Mouse (Mus musculus): ENCODE measurements around the gene Nudt4. TPM values are rescaled to one million over a fixed set of nuclear protein-coding genes. Genes with fewer than 3 reads are reported as not detected.
"Not testable (repeated sequence)": the region's sequence is repeated elsewhere in the genome, so short reads cannot be mapped to it uniquely, and the experiment has no call there.

Nudt4 gene
- total RNA-seq, 2 experiments from 2014 or later: 91.1 to 92.9 TPM

DNA sequence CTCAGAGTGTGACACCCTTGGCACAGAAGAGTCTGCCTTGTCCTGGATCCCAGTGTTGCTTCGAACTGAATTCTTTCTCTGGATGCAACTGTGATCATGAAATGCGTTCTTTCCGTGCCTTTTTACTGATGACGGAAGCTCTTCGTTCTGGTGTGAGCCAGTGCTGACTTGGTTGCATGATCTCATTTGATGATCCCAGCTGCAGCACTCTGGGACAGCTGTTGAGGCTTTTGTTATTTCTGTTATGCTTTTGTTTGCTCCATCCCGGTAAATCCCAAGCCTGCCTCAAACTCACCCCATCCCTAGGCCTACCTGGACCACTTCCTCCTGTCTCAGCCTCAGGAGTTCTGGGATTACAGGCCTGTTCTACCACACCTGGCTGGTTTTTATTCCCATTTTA is 4.1 kb upstream of the Nudt4 start:
- no peak for DNase-seq (ENCODE audit: low spot score in 2 of 2)

DNA sequence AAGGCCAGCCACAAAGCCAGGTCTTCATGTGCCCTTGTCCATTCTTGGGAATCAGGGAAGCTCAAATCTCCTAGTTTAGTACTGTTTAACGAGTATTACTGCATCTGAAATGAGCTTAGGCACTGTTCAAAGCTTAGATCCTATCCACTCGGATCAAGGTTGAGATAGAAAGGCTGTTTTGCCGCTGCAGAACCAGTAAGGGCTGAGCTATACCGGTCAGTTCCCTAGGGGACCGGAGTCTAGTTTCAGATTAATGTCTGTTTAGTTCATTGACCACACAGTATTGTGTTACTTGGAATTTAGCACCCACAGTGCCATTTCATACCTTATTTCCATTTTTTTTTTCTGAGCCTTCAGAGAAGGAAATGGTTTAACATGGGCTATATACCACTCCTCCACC is 3.6 kb upstream of the Nudt4 start:
- DNase-seq (ENCODE audit: low spot score in 2 of 2): no peak

DNA sequence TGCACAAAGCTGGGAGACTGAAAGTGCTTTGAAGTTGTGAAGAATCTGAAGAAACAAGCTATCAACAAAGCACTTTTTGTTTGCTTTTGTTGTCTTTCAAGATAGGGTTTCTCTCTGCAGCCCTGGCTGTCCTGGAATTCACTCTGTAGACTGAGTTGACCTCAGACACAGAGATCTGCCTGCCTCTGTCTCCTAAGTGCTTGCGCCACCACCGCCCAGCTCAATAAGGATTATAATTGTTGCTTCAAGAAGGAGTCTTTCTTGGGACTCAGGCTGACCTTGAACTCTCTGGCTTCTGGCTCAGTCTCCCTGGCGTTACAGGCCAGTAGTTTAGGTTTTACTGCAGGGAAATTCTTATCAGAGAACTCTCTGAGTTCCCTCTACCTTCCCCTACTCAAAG is 2.8 kb upstream of the Nudt4 start:
- DNase-seq (ENCODE audit: low spot score in 2 of 2): no peak

DNA sequence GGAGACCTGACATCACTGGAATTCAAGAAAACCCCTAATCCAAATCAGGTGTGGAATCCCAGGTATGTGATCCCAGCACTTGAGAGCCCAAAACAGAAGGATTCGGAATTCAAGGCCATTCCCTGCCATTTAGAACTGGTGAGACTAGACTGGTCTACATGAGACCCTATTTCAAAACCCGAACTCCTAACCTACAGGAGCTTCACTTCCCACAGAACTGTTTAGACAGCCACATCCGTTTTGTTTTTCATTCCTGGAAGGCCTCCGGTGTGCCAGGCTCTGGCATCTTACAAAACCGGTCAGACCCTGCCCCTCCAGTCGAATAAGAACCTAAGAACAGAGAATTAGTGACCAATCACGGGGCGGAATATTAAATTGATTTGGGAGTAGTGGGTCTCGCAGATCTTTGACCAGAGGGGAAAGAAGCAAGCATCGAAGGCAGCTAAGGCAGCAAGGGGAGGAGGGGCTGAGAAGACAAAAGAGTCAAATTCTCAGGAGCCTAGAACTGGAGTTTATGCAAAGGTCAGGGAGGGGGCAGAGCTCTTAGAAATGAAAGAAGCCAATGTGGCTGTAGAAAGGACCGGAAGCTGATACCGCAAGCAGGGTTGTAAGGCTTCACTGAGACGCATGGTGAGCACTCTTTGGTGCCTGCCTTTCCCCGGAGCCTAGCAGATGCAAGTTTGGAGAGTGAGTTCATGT is 1.4 kb upstream of the Nudt4 start:
- DNase-seq (ENCODE audit: low spot score in 2 of 2): no peak

DNA sequence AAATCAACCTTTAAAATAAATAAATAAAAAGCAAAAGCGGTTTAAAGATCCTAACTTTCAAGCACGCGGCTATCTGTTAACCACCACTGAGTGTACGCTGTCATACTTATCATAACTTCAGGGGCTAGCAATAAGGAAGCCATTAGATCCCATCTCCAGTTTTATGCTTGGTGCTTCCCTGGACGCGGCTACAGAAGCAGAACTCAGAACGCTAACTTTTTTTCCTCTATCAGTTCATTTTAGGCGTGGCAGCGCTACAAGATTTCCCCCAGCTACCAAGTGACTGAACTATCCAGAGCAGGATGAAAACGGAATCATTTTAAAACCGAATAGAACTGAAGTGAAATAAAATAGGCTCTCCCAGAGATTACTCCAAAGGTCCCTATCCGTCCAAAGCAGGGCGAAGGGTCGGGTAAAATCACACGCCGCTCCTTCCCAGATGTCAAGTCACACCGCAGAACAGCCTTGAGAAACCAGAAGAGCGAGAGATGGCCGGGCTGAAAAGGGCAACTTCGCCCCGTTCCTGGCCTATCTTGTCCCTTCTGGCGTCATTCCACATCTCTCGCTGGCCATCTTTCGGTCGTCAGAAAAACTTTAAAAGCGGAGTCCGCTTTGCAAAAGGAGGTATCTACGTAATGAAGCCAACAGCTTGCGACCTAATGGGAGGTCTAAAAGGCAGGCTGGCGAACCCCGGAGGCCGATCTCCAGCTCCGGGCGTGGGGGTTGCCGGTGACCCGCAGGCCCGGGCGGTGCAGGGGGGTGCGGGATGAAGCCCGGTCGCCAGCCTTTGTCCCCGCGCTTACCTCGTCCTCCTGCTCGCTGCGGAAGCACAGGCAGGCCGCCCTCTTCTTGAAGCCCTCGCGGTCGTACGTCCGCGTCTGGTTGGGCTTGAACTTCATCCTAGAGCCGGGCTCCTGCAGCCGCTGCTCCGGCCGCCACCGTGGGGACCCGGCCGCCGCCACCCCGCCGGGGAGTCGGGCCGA is 796 bp downstream of the Nudt4 start:
- peak; percentile 39 to 59 for DNase-seq (ENCODE audit: low spot score in 2 of 2)

DNA sequence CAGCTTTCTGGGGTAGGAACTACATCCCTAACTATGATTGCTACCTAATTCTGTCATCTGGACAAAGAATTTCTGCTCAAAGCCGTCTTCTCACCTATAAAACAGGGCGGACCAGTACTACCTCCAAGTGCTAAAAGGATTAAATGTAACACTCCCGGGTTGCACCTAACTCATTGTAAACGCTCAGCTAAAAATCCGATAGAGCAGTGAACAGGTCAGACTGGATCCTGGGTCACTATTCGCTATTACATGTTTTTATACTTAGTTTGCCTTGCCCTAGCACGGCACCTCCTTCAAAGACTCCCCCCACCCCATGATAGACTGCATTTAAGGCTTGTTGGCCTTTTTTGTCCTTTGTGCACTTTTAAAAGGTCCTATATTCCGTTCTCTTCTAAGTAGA is 1.6 kb downstream of the Nudt4 start:
- no peak for DNase-seq (ENCODE audit: low spot score in 2 of 2)

DNA sequence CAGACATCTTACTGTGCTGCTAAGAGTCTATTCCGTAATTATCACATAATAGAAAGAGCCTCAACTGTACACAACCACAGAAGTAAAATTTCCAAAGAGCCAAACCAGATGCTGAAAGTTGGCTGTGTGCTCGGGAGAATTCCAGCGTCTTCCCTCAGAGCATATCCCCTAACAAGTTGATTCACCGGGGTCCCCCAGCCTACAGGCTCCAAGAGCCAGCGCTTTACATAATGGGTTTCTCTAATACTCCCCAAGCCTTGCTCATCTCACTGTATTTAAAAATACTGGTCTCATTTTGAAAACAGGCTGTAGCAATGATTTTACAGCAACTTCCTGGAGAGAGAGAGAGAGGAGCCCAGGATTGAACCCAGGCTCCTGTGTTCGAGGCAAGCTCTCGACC is 2.3 kb downstream of the Nudt4 start:
- DNase-seq (ENCODE audit: low spot score in 2 of 2): no peak

DNA sequence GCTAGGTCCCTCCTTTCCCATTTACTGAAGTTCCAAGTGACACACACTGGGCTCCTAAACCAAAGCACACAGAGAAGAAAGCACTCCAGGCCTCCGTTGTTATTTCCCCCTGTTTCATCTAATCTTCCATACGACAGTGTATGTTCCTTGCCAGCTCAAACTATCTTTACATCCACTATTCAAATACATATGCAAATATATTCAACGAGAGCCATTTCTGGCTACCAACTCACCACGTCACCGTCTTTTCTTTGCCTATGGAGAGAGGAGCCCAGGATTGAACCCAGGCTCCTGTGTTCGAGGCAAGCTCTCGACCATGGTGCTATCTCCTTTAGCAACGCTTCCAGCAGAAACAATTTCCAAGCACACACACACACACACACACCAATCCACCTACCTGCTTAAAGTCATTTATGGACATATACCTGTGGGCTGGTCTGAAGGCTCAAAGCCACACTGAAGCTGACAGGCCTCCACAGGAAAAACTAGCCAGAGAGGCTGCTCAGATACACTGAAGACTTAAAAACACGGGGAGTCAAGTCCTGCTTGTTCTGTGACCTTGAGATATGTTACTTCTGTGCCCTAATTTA is 3.5 kb downstream of the Nudt4 start:
- DNase-seq (ENCODE audit: low spot score in 2 of 2): no peak

DNA sequence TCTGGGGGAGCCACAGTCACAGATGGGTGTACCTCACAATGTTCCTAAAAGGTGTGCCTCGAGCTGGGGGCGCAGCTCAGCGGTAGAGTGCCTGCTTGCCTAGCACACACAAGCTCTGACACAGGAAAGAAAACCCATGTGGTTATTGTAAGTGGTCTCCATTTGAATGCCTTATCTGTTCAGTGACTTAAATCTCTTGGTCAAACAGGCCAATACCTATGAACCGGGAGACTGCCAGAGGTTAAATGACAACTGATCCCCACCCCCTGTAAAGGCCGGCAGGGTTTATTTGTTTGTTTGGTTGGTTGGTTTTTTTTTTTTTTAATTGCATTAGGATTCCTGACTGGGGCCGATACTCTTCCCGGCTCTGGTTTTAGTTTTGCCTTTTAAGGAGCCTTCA is 4.5 kb downstream of the Nudt4 start:
- DNase-seq (ENCODE audit: low spot score in 2 of 2): no peak

DNA sequence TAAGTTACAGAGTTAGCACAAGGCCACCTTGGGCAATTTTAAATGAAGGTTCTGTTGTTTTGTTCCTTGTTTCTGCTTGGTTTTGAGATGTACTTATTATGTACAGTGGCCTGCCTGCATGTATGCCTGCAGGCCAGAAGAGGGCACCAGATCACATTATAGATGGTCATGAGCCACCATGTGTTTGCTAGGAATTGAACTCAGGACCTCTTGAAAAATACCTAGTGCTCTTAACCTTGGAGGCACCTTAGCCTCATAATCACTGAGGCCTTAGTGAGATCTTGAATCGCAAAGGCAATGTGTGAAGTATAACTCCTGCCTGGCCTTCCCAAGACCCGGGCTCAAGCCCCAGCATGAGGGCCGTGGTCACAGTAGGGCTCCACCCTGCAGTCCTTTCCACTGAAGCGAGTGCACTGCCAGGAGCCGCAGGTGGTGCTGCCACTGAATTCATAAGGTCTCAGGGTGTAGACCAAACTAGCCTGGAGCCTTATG is 6.6 kb downstream of the Nudt4 start:
- no peak for DNase-seq (ENCODE audit: low spot score in 2 of 2)

DNA sequence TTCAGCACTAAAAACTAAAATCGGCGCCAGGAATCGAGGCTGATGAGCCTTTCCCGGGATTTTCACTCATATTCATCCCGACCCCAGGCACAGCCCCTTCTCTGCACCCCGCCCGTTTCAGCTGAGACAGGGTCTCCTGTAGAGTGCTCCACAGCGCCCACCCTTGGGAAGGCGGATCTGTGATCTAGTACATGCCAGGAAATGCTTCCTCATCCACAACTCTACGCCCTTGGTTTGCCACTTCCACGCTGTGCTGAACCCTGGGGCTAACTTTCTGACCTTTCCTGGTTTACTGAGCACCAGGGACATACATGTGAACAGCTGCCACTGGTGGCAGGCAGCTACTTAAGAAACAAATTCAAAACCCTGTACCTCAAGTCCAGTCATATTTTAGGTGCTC is 8.1 kb downstream of the Nudt4 start:
- DNase-seq (ENCODE audit: low spot score in 2 of 2): no peak

DNA sequence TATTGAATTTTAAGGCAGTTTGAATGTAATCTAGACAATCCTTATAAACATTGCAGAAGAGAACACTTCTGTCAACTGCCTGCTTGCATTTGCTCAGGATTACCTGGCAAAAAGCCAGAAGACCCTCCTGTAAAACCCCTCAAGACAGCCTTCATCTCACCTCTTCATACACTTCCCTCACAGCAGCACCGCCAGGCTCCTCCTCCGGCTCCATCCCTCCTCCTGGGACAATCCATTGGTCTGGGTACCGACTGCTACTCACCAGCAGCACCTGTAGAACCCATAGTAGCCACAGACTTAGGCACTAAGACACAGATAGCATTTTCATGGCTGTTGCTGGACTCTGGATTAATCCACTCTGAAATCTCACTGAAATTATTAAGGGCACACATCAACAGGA is 11.6 kb downstream of the Nudt4 start:
- DNase-seq (ENCODE audit: low spot score in 2 of 2): no peak

DNA sequence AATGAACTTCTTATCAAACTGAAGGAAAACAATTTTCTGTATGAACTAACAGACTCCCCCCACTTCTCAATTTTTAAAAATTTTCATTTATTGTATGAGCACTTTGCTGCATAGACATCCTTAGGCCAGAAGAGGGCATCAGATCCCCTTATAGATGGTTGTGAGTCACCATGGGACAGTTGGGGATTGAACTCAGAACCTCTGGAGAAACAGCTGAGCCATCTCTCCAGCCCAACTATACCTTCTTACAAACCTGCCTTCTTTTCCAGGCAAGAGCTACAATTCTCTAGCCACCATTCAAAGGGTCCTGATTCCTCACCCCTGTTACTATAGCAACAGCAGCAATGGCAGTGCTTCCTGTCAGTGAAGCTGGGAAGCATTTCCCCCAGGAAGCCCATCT is 12.2 kb downstream of the Nudt4 start:
- DNase-seq (ENCODE audit: low spot score in 2 of 2): no peak

DNA sequence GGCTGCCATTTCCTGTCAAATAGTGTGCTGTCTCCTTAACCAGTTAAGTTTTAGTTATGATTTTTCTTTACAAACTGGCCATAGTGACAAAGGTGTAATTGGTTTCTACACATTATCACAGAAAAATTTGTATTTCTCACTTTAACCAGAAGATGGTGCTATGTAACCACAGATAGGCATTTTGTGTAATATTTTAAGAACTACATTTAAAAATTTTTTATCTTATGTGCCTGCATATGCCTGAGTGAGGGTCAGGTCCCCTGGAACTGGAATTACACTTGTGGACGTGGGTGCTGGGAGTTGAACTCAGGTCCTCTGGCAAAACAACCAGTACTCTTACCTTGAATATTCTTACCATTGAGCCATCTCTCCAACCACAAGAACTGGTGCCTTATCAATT is 13.4 kb downstream of the Nudt4 start:
- DNase-seq (ENCODE audit: low spot score in 2 of 2): no peak

DNA sequence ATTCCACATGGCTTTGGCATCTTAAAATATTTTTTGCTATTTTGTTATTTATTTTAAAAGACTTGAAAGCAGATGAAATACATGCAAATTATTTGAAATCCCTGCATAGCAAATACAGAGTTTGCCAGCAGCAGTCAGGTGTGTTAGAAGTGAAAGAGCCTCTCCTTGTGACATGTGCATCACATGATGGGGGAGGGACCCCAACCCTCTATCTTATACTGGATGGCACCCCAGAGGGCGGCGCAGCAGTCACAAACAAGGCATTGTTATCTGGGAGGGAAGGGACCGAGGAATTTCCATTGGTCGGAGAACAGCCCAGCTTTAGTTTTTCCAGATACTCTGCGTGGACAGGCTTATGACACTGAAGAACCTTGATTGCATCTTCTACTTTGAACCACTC is 14.9 kb downstream of the Nudt4 start:
- DNase-seq (ENCODE audit: low spot score in 2 of 2): not testable (repeated sequence)

DNA sequence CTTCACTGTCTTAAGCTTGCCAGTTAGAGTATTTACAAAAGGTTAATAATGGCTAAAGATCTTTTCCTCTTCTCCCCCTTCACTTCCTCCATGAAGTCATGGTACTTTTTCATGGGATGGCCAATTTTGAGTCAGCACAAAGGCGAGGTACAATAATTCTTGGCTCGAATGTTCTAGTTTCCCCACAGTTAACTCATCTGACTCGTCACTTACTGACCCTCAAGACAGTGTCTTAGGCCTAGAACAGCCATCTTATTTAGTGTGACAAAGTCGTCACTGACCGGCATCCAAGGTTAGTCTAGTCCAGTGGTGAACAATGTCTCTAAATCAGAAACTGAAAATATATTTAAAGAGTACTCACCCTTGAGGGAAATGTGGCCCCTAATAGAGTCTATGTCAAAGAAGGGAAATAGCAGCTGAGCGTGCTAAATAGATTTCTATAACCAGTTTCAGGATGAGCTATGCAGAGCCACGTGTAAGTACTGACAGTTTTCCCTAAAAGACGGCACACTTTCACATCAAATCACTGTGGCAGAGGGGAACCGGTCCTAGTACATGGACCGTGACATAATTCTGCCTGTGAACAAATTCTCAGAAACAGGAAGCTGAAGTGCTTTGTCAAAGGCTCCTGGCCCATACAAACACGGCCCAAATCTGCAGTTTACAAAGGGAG is 15.7 kb downstream of the Nudt4 start:
- no peak for DNase-seq (ENCODE audit: low spot score in 2 of 2)

DNA sequence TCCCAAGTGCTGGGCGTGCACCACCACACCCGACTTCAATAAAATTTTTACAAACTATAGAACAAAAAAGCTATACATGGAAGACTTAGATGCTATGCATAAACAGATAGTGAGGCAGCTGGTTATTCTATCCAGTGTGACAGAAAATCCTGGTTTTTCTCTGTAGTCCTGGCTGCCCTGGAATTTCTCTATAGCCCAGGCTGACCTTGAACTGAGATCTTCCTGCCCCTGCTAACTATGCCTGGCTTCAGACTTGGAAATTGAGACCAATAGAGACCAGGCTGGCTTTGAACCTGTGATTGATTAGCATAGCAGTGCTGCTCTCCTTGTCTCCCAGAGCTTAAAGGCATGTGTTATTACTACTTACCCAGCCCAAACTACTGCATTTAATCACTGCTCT is 17.8 kb downstream of the Nudt4 start:
- no peak for DNase-seq (ENCODE audit: low spot score in 2 of 2)

DNA sequence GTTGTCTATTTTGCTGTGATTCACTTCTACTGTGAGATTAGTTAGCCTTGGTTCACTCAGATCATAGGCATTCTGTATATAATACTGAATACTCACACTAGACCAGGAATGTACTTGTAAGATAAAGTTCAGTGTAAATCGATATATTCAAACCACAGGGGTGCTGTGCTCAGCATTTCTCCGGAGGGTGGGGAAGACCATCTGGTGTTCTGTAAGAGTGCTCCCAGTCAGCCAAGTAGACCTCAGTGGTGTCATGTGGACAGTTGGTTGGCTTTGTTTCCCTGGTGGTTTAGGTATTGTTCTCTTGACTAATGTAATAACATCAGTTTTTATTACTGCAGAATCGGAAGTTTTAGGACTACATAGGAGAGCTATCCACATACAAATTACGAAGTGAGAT is 18.9 kb downstream of the Nudt4 start:
- no peak for DNase-seq (ENCODE audit: low spot score in 2 of 2)

DNA sequence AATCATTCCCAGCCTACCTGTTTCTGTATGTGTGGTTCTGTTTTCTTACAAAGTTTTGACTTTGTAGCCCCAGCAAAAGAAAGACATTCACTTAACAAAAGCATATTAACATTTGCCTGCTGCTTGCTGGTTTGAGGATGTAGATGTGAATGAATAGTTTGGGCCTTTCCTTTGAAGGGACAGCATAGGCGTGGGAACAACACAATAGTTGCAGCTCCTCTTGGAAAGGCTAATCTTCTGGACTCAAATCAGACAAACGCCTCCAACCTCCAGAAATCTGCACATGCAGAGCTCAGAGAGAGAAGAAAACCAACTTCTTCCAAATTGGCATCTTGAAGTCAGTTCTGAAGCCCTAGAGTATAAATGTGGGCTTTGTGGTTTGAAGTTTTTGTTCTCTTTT is 19.3 kb downstream of the Nudt4 start:
- no peak for DNase-seq (ENCODE audit: low spot score in 2 of 2)

DNA sequence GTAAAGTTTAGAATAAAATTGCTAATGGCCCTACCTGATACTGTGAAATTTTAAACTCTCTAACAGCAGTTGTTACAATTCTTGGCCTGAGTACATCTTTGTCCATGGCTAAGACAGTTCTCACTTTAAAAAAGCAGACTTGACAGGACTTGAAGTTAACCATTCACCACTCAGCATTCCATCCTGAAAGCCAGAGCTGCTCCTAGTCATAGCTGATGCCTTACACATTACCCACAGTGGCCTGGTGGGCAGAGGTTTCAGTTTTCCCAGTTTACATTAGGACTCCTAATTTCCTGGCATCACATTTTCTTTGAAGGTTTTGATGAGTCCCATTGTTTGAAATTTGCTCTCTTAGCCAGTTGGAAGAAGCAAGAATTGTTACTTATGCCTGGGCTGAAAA is 19.9 kb downstream of the Nudt4 start:
- no peak for DNase-seq (ENCODE audit: low spot score in 2 of 2)

DNA sequence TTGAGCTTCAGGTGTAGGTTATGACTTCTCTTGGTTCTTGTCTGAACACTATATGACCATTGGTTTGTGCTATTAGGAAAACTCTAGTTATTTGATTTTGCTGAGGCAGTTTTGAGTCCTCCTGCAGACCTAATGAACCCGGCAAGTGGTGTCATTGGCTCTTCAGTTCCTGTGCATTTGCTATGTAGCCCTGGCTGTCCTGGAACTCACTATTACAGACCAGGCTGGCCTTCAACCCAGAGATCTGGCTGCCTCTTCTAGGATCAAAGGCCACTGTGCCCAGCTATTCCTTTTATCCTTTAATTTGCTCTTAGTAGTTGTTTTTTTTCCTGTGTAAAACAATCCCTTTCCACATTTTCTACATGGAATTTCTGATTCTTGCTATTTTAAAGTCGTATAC is 20.6 kb downstream of the Nudt4 start:
- no peak for DNase-seq (ENCODE audit: low spot score in 2 of 2)

DNA sequence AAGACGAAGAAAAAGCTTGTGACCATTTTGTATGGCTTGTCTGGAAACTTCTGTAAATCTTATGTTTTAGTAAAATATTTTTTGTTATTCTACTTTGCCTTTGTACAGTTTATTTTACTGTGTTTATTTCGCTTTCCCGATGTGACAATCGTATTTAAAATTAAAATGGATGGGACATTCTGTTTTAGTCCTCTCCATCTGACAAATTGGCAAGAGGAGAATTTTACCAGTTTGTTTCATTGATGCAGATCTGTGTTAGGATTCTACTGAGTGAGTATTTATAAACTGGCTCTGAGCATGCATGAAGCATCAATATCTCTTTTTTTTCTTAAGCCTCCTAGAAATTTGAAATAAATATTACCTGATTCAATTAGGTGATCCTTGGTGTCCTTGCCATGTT is 21.0 kb downstream of the Nudt4 start:
- DNase-seq (ENCODE audit: low spot score in 2 of 2): no peak

All from layer of hippocampus, postnatal 10 days (tissue).